Mouse (Mus musculus) brain, embryonic 14.5 days (tissue): ENCODE data around the gene Med8.

ENCODE experiments used
- CTCF ChIP-seq: fragments of 200-500 bp; IDR thresholded peaks from 2 replicates; pipeline ENCODE4 v1.5.1; 2012; ENCODE audit warnings: inconsistent platforms, mild to moderate bottlenecking, moderate library complexity, borderline replicate concordance; ENCODE audit not compliant: insufficient read depth, insufficient read length; ENCODE audit errors: extremely low read depth
- POLR2A ChIP-seq: fragments of 200-500 bp; IDR thresholded peaks from 2 replicates; pipeline ENCODE4 v1.6.1; 2012; ENCODE audit warnings: mild to moderate bottlenecking, inconsistent platforms, borderline replicate concordance; ENCODE audit not compliant: poor library complexity, insufficient read depth, insufficient read length, severe bottlenecking; ENCODE audit errors: extremely low read depth

- TF ChIP-seq POLR2A (no peak), CTCF (no peak)
Observed at GRCm38 (mm10) chr4:118361451-118361850, 47.7 kb upstream of the Med8 start.
